Mouse (Mus musculus) CH12.LX (cell line): ENCODE measurements at regions not wholly inside any gene's neighbourhood (a gene's known extent, or its start where the extent isn't known, plus 50 kb on each side); places are given as distances from the start of the nearest gene placed in this dataset.

Experiments
- DNase-seq: peaks from one replicate; pipeline ENCODE4 v3.0.0-alpha.2; 2013; ENCODE audit errors: extremely low read depth
- H3K27ac ChIP-seq: 2 replicates; pipeline ENCODE4 v1.5.1; 2012; ENCODE audit warnings: low read depth, mild to moderate bottlenecking, control low read depth, moderate library complexity; ENCODE audit not compliant: insufficient read depth
- H3K27me3 ChIP-seq: replicated peaks from 2 replicates; pipeline ENCODE3; 2012; ENCODE audit warnings: inconsistent platforms
- H3K36me3 ChIP-seq, 2 experiments: replicated peaks in 1 of 2; 2 replicates each; pipeline versions ENCODE3 to v1.6.1; 2012; ENCODE audit warnings: inconsistent platforms in 1 of 2, low read length in 1 of 2, mild to moderate bottlenecking in 1 of 2, mixed read lengths in 1 of 2, moderate library complexity in 1 of 2; ENCODE audit not compliant: control insufficient read depth in 1 of 2, insufficient read depth in 1 of 2
- H3K4me1 ChIP-seq, 2 experiments: 2 replicates each; pipeline ENCODE4 v1.6.1; 2012; ENCODE audit warnings: inconsistent platforms in 1 of 2, moderate library complexity in 1 of 2; ENCODE audit not compliant: insufficient read depth in 2 of 2, control insufficient read depth in 1 of 2
- H3K4me2 ChIP-seq: 2 replicates; pipeline ENCODE4 v1.6.1; 2012; ENCODE audit warnings: low read depth, mild to moderate bottlenecking, control low read depth; ENCODE audit not compliant: poor library complexity, insufficient read depth, severe bottlenecking
- H3K4me3 ChIP-seq, 3 experiments: fragments of 150-350 bp in 1 of 3; sonication (generic) in 1 of 3; replicated peaks in 1 of 3; 2 replicates each; pipeline versions ENCODE3 to v1.5.1; 2011 to 2012; ENCODE audit warnings: low read depth in 2 of 3, low read length in 2 of 3, mild to moderate bottlenecking in 2 of 3, moderate library complexity in 2 of 3, control low read depth in 1 of 3, improper control_type of control experiment in 1 of 3, inconsistent platforms in 1 of 3, mixed read lengths in 1 of 3; ENCODE audit not compliant: poor library complexity in 1 of 3
- H3K79me2 ChIP-seq: replicated peaks from 2 replicates; pipeline ENCODE4 v1.6.1; 2012; ENCODE audit warnings: mild to moderate bottlenecking, moderate library complexity; ENCODE audit not compliant: control insufficient read depth, poor library complexity, insufficient read depth, severe bottlenecking; ENCODE audit errors: extremely low read depth
- H3K9ac ChIP-seq: 2 replicates; pipeline ENCODE4 v1.6.1; 2012; ENCODE audit warnings: low read depth, mild to moderate bottlenecking, control low read depth, moderate library complexity; ENCODE audit not compliant: insufficient read depth
- H3K9me3 ChIP-seq: replicated peaks from 2 replicates; pipeline ENCODE3; 2012; ENCODE audit warnings: low read length, inconsistent platforms, mixed read lengths
- BHLHE40 ChIP-seq: IDR thresholded peaks from 2 replicates; pipeline ENCODE4 v1.6.1; 2011; ENCODE audit warnings: mild to moderate bottlenecking, low read depth, low read length, improper control_type of control experiment
- CHD1 ChIP-seq: IDR thresholded peaks from 2 replicates; pipeline ENCODE4 v1.6.1; 2012; ENCODE audit warnings: low read depth, low read length, improper control_type of control experiment, inconsistent platforms
- CTCF ChIP-seq, 2 experiments: IDR thresholded peaks in 1 of 2; conservative IDR thresholded peaks in 1 of 2; 2 replicates each; pipeline ENCODE4 v1.5.1; 2011 to 2012; ENCODE audit warnings: low read depth in 2 of 2, low read length in 2 of 2, improper control_type of control experiment in 1 of 2, inconsistent platforms in 1 of 2, mild to moderate bottlenecking in 1 of 2, moderate library complexity in 1 of 2
- ELF1 ChIP-seq: IDR thresholded peaks from 2 replicates; pipeline ENCODE4 v1.6.1; 2014; ENCODE audit warnings: low read depth, mild to moderate bottlenecking, inconsistent platforms, low read length, improper control_type of control experiment
- EP300 ChIP-seq: IDR thresholded peaks from 2 replicates; pipeline ENCODE4 v1.6.1; 2011; ENCODE audit warnings: low read length, improper control_type of control experiment
- ETS1 ChIP-seq: conservative IDR thresholded peaks from 2 replicates; pipeline ENCODE4 v1.6.1; 2012; ENCODE audit warnings: low read depth, mild to moderate bottlenecking, inconsistent platforms, low read length, improper control_type of control experiment, moderate library complexity
- GABPA ChIP-seq: IDR thresholded peaks from 2 replicates; pipeline ENCODE4 v1.6.1; 2012; ENCODE audit warnings: low read depth, low read length, improper control_type of control experiment, inconsistent platforms; ENCODE audit not compliant: insufficient replicate concordance
- HCFC1 ChIP-seq: IDR thresholded peaks from 2 replicates; pipeline ENCODE4 v1.6.1; 2012; ENCODE audit warnings: low read depth, mild to moderate bottlenecking, inconsistent platforms, low read length, improper control_type of control experiment
- JUN ChIP-seq: IDR thresholded peaks from 2 replicates; pipeline ENCODE4 v1.6.1; 2011; ENCODE audit warnings: low read depth, mild to moderate bottlenecking, low read length, improper control_type of control experiment, moderate library complexity; ENCODE audit not compliant: insufficient read depth
- MAFK ChIP-seq: IDR thresholded peaks from 2 replicates; pipeline ENCODE4 v1.6.1; 2011; ENCODE audit warnings: low read length, improper control_type of control experiment; ENCODE audit not compliant: insufficient replicate concordance
- MAZ ChIP-seq: IDR thresholded peaks from 2 replicates; pipeline ENCODE4 v1.6.1; 2012; ENCODE audit warnings: low read depth, mild to moderate bottlenecking, inconsistent platforms, low read length, improper control_type of control experiment, moderate library complexity
- MEF2A ChIP-seq: IDR thresholded peaks from 2 replicates; pipeline ENCODE4 v1.6.1; 2014; ENCODE audit warnings: low read depth, mild to moderate bottlenecking, inconsistent platforms, low read length, improper control_type of control experiment, borderline replicate concordance
- MXI1 ChIP-seq: IDR thresholded peaks from 2 replicates; pipeline ENCODE4 v1.6.1; 2011; ENCODE audit warnings: mild to moderate bottlenecking, low read depth, low read length, improper control_type of control experiment
- NELFE ChIP-seq: IDR thresholded peaks from 2 replicates; pipeline ENCODE4 v1.6.1; 2011; ENCODE audit warnings: low read depth, low read length, improper control_type of control experiment
- PAX5 ChIP-seq: IDR thresholded peaks from 2 replicates; pipeline ENCODE4 v1.6.1; 2012; ENCODE audit warnings: low read length, inconsistent platforms, mixed read lengths
- POLR2A ChIP-seq: IDR thresholded peaks from 2 replicates; pipeline ENCODE4 v1.6.1; 2011; ENCODE audit warnings: low read depth, mild to moderate bottlenecking, improper control_type of control experiment, low read length
- POLR2AphosphoS2 ChIP-seq: IDR thresholded peaks from 2 replicates; pipeline ENCODE4 v1.6.1; 2011; ENCODE audit warnings: low read depth, low read length, improper control_type of control experiment
- RAD21 ChIP-seq: IDR thresholded peaks from 2 replicates; pipeline ENCODE4 v1.6.1; 2011; ENCODE audit warnings: low read depth, mild to moderate bottlenecking, low read length, improper control_type of control experiment, moderate library complexity
- RCOR1 ChIP-seq: conservative IDR thresholded peaks from 2 replicates; pipeline ENCODE4 v1.6.1; 2012; ENCODE audit warnings: low read depth, mild to moderate bottlenecking, inconsistent platforms, low read length, improper control_type of control experiment
- SIN3A ChIP-seq: IDR thresholded peaks from 2 replicates; pipeline ENCODE4 v1.6.1; 2012; ENCODE audit warnings: low read length, improper control_type of control experiment, inconsistent platforms
- TCF12 ChIP-seq: IDR thresholded peaks from 2 replicates; pipeline ENCODE4 v1.6.1; 2014; ENCODE audit warnings: low read depth, mild to moderate bottlenecking, inconsistent platforms, low read length, improper control_type of control experiment
- USF1 ChIP-seq: IDR thresholded peaks from 2 replicates; pipeline ENCODE4 v1.6.1; 2014; ENCODE audit warnings: low read depth, mild to moderate bottlenecking, inconsistent platforms, low read length, improper control_type of control experiment
- ZC3H11A ChIP-seq: IDR thresholded peaks from 2 replicates; pipeline ENCODE4 v1.6.1; 2012; ENCODE audit warnings: low read depth, mild to moderate bottlenecking, inconsistent platforms, low read length, improper control_type of control experiment
- ZKSCAN1 ChIP-seq: IDR thresholded peaks from 2 replicates; pipeline ENCODE4 v1.6.1; 2012; ENCODE audit warnings: low read depth, inconsistent platforms, low read length, improper control_type of control experiment, borderline replicate concordance
- ZMIZ1 ChIP-seq: IDR thresholded peaks from 2 replicates; pipeline ENCODE4 v1.6.1; 2012; ENCODE audit warnings: low read depth, mild to moderate bottlenecking, inconsistent platforms, low read length, improper control_type of control experiment
- dilution Hi-C: fragments of 300-500 bp; cut with MboI; formaldehyde crosslinking; loops from 2 replicates; pipeline ENCODE4 v1.14.3; 2020; ENCODE audit warnings: low sequenced_read_pairs; ENCODE audit not compliant: extremely low pct_unique_long_range_greater_than_20kb, extremely low pct_ligation_motif_present
- in situ Hi-C: fragments of 300-500 bp; cut with MboI; formaldehyde crosslinking; loops from 3 replicates; pipeline ENCODE4 v1.14.3; 2019; ENCODE audit warnings: low sequenced_read_pairs, low pct_ligation_motif_present, low pct_unique_long_range_greater_than_20kb, mixed read lengths

GRCm38 (mm10) chr2:114782450-114782849 is 127.7 kb upstream of the Dph6 start:
- in situ Hi-C loops (no loop called here), dilution Hi-C loops (no loop called here)
- Histone ChIP-seq H3K9ac (no peak overlapping the region), H3K4me3 (no peak overlapping the region), H3K27me3 (no peaks in the 10 kb centered on the region), H3K27ac (no peak overlapping the region), H3K4me1 (no peaks in the 10 kb centered on the region), H3K79me2 (no peaks in the 10 kb centered on the region), H3K9me3 (no peaks in the 10 kb centered on the region), H3K4me2 (no peak overlapping the region), H3K36me3 (no peaks in the 10 kb centered on the region)
- DNase-seq, result no peak
- TF ChIP-seq MAFK (no peak), MEF2A (no peak), ZMIZ1 (no peak), CTCF (conservative IDR thresholded peaks at IDR 0.05 in 1 of 2, IDR thresholded peaks at IDR 0.05 in 1 of 2; ENCODE audit: low read depth in 2 of 2, low read length in 2 of 2) (no peak), POLR2AphosphoS2 (no peak), HCFC1 (no peak), CHD1 (no peak), MXI1 (no peak), ZC3H11A (no peak), PAX5 (no peak), JUN (no peak), RAD21 (no peak), ELF1 (no peak)
- TF ChIP-seq, all 38 proteins: peak for 0

GRCm38 (mm10) chr2:114784191-114784590 is 129.4 kb upstream of the Dph6 start:
- Histone ChIP-seq H3K27me3 (no peaks in the 10 kb centered on the region), H3K4me1 (no peaks in the 10 kb centered on the region), H3K79me2 (no peaks in the 10 kb centered on the region), H3K9me3 (no peaks in the 10 kb centered on the region), H3K4me3 (no peak overlapping the region), H3K36me3 (no peaks in the 10 kb centered on the region), H3K27ac (no peak overlapping the region), H3K4me2 (no peak overlapping the region), H3K9ac (no peak overlapping the region)
- no peak for DNase-seq
- TF ChIP-seq POLR2AphosphoS2 (no peak), ZMIZ1 (no peak), ZC3H11A (no peak), GABPA (no peak), ZKSCAN1 (no peak), EP300 (no peak), ETS1 (no peak), RCOR1 (no peak), HCFC1 (no peak), JUN (no peak), MAZ (no peak), BHLHE40 (no peak), POLR2A (no peak), SIN3A (no peak), NELFE (no peak), TCF12 (no peak), USF1 (no peak), RAD21 (no peak), MXI1 (no peak), MEF2A (no peak)
- in situ Hi-C loops (no loop called here), dilution Hi-C loops (no loop called here)
